Mouse (Mus musculus) neural tube, embryonic 15.5 days (tissue): Measurements from ENCODE around the gene Cactin. TPM values are rescaled to one million over a fixed set of nuclear protein-coding genes. Genes with fewer than 3 reads are reported as not detected.
A peak's percentile ranks its signal among the peaks of the same experiment; 100 is the strongest.

Experiments used
- ATAC-seq: fragments of 200-750 bp; cut with Nextera tagmentation; 2 replicates; pipeline ENCODE4 v1.8.0; 2017; ENCODE audit warnings: mild to moderate bottlenecking, moderate TSS enrichment, moderate library complexity; ENCODE audit not compliant: low FRiP score
- H3K27ac ChIP-seq: fragments of 300-500 bp; sonication (generic); replicated peaks from 2 replicates; pipeline ENCODE4 v1.5.1; 2015; ENCODE audit warnings: mild to moderate bottlenecking, inconsistent platforms
- H3K27me3 ChIP-seq: fragments of 300-500 bp; sonication (generic); replicated peaks from 2 replicates; pipeline ENCODE4 v1.6.1; 2015; ENCODE audit warnings: inconsistent platforms
- H3K36me3 ChIP-seq: fragments of 300-500 bp; sonication (generic); 2 replicates; pipeline ENCODE4 v1.6.1; 2015; ENCODE audit warnings: inconsistent platforms
- H3K4me1 ChIP-seq: fragments of 300-500 bp; sonication (generic); 2 replicates; pipeline ENCODE4 v1.6.1; 2015; ENCODE audit warnings: inconsistent platforms
- H3K4me2 ChIP-seq: fragments of 300-500 bp; sonication (generic); 2 replicates; pipeline ENCODE4 v1.6.1; 2015; ENCODE audit warnings: inconsistent platforms, mild to moderate bottlenecking, moderate library complexity
- H3K4me3 ChIP-seq: fragments of 300-500 bp; sonication (generic); replicated peaks from 2 replicates; pipeline ENCODE4 v1.5.1; 2015; ENCODE audit warnings: mild to moderate bottlenecking, inconsistent platforms
- H3K9ac ChIP-seq: fragments of 300-500 bp; sonication (generic); replicated peaks from 2 replicates; pipeline ENCODE4 v1.6.1; 2015; ENCODE audit warnings: mild to moderate bottlenecking, inconsistent platforms
- H3K9me3 ChIP-seq: fragments of 300-500 bp; sonication (generic); replicated peaks from 2 replicates; pipeline ENCODE4 v1.6.1; 2016; ENCODE audit warnings: inconsistent platforms
- WGBS: fragments of 180-500 bp; shearing (Covaris S2); methylation state at CpG from one replicate; pipeline ENCODE4 v1.1.7; 2015; ENCODE audit warnings: mixed read lengths; 5-methylcytosine and 5-hydroxymethylcytosine counted together
- polyA plus RNA-seq: library from polyadenylated mRNA; unstranded; fragments of >200 nt; fragmentation: Nextera tagmentation; extraction: Ambion mirVana; gene quantifications from 2 replicates; pipeline ENCODE4 v1.2.1, GENCODE M21; 2015

Gene Cactin
- polyA plus RNA-seq, 1 experiment from 2014 or later: 27.8 TPM

DNA sequence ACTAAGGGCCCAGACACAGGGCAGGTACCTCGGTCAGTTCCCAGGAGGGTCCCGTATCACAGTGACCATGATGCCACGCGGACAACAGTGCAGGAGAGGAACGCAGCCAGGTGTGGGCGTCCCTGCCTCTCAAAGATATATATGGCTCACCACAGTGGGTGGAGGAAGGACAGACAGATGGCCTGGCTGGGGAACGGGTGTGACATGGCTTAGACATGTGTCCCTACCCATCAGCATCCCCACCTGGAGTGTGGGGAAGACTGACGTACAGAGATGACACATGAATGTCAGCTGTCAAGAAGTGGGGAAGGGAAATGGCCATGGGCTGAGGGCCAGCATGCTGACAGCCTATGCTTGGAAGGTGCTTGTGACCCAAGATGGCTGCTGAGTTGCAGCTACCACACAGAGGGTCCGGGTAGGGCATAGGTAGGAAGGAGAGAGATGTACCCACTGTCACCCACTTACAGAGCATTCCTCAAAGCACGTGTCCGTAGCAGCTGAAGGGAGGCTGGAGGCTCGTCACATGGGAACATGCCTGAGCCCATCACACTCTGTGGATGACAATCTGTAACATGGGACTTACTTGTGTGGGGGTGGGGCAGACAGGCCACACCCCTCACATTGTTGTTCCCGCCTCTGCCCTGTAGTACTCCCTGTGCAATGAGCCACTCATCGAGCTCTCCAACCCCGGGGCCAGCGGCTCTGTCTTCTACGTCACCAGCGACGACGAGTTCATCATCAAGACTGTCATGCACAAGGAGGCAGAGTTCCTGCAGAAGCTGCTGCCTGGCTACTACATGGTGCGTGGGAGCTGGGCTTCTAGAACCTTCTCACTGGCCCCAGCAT, 13.8 kb upstream of the Cactin start:
- WGBS: 95% methylated on average over 21 of the region's 21 CpGs

DNA sequence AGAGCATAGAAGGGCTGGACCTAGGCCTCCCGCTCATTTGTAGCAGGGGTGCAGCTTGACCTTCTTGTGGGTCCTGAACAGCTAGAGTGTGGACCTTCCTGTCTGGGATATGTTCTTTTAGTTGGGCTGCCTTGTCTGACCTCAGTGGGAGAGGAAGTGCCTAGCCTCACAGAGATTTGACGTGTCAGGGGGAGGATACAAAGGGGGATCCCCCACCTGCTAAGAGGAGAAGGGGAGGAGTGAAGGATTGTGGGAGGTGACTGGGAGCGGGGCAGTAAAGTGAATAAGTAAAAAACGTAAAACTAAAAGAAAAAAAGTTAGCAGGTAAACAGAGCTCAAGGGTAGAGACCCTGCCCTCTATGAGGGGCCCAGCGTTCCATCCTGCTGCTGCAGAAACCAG, 11.3 kb upstream of the Cactin start:
- WGBS: 84% methylated on average over 5 of the region's 5 CpGs
- H3K27ac ChIP-seq: no peak overlapping the region
- no peaks in the 10 kb centered on the region for H3K9me3 ChIP-seq
- H3K4me2 ChIP-seq: no peak overlapping the region
- no peaks in the 10 kb centered on the region for H3K4me1 ChIP-seq
- H3K9ac ChIP-seq: no peak overlapping the region
- H3K36me3 ChIP-seq: peaks cover 89% of the 10 kb centered on the region
- ATAC-seq: no peak
- H3K27me3 ChIP-seq: no peaks in the 10 kb centered on the region
- H3K4me3 ChIP-seq: no peak overlapping the region

More for the DNA sequence above, 13.8 kb upstream of the Cactin start:
- no peak for ATAC-seq
- Histone ChIP-seq H3K27me3 (no peaks in the 10 kb centered on the region), H3K9ac (no peak overlapping the region), H3K4me1 (peaks cover 24% of the 10 kb centered on the region), H3K36me3 (peaks cover 65% of the 10 kb centered on the region), H3K27ac (no peak overlapping the region), H3K4me3 (no peak overlapping the region), H3K9me3 (no peaks in the 10 kb centered on the region), H3K4me2 (no peak overlapping the region)

DNA sequence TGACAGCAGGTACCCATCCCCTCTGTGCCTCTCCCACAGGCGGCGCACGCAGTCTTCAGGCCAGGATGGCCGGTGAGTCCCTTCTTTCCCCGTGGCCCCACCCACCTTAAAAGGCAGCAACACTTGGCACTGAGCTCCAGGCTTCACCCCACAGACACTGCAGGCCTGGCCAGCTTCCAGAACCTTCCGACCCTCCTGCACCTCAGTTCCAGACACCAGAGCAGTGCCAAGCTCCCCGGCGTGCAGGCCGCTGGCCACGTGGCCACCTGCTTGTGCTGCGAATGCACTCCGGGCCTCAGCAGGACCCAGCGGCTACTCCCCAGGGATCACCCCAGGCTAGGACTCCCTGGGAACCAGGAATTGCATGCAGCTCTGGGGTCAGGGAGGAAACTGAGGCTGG, 7.3 kb upstream of the Cactin start:
- ATAC-seq: no peak
- H3K4me3 ChIP-seq: no peak overlapping the region
- H3K27ac ChIP-seq: no peak overlapping the region
- H3K27me3 ChIP-seq: no peaks in the 10 kb centered on the region
- H3K9ac ChIP-seq: no peak overlapping the region
- H3K4me1 ChIP-seq: peaks cover 8% of the 10 kb centered on the region; the same call in 1 of the 2 replicates
- H3K9me3 ChIP-seq: no peaks in the 10 kb centered on the region
- H3K36me3 ChIP-seq: peaks cover 88% of the 10 kb centered on the region
- whole genome bisulfite sequencing: 92% methylated on average over 13 of the region's 13 CpGs
- no peak overlapping the region for H3K4me2 ChIP-seq

DNA sequence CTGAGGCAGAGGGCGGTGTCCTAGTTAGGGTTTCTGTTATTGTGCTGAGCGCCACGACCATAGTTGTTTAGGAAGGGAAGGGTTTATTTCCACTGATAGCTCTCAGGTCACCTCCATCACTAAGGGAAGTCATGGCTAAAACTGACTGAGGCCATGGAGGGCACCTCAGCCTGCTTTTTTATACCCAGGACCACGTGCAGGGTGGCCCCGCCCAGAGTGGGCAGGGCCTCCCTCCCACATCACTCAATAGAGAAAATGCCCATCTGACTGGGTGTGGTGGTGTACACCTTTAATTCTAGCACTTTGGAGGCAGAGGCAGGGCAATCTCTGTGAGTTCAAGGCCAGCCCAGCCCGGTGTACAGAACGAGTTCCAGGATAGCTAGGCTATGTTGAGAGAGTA, 6.7 kb upstream of the Cactin start:
- Histone ChIP-seq H3K36me3 (peaks cover 87% of the 10 kb centered on the region), H3K9ac (no peak overlapping the region), H3K27ac (no peak overlapping the region), H3K4me3 (no peak overlapping the region), H3K4me1 (peaks cover 14% of the 10 kb centered on the region), H3K4me2 (no peak overlapping the region), H3K9me3 (no peaks in the 10 kb centered on the region), H3K27me3 (no peaks in the 10 kb centered on the region)
- ATAC-seq: no peak
- WGBS: 82% methylated on average over 7 of the region's 7 CpGs

DNA sequence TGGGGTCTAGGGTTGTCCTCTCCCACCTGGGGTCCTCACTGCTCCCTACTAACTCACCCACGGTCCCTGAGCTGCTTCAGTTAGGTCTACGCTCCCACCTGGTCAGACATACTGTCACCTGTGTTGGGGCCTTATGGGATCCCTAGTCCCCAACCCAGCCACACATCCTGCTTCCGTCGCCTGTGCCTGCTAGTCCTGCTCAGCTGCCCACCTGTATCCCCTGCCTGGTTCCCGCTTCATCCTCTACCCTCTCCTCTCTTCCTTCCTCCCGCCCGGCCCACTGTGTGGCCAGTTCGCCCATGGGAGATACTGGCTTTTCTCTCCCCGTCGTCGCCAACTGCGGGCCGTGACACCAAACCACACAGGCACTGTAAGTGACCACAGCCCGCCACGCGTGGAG, 5.3 kb upstream of the Cactin start:
- no peak overlapping the region for H3K4me2 ChIP-seq
- no peak for ATAC-seq
- no peak overlapping the region for H3K27ac ChIP-seq
- no peaks in the 10 kb centered on the region for H3K27me3 ChIP-seq
- 94% methylated on average over 16 of the region's 16 CpGs for WGBS
- H3K36me3 ChIP-seq: peaks cover 73% of the 10 kb centered on the region
- no peak overlapping the region for H3K4me3 ChIP-seq
- H3K4me1 ChIP-seq: peaks cover 22% of the 10 kb centered on the region
- H3K9me3 ChIP-seq: no peaks in the 10 kb centered on the region
- H3K9ac ChIP-seq: no peak overlapping the region

DNA sequence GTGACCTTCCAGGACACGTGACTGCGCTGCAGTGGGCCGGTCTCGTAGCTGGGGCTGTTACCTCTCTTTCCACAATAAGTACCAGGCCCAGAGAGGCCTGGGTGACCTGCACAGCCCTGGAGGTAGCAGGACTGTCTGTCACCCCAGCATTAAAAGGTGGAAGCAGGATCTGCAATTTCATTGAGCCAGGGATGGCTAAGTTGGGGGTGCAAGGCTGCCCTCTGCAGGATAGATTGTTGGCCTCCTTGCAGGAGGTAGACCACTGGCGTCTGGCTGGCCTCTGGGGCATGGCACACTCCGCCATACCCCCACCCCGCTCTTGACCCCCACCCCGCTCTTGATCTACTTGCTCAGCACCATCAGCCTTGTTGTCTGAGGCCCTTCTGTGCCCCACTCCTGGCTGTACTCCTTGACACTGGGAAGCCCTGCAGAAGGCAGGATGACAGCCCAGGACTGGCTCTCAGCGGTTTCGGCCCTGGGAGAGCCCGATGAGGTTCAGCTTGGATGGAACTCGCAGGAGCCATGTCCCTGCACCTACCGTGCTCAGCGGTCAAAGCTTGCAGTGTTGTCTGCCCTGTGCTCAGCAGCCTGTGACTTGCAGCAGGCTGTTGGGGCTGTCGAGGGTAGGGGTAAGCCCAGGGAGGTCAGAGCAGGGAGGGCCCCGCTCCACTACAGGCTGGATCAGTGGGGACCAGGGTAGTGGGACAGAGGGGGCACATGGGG, 4.4 kb upstream of the Cactin start:
- no peak for ATAC-seq
- Histone ChIP-seq H3K36me3 (peaks cover 64% of the 10 kb centered on the region), H3K27me3 (no peaks in the 10 kb centered on the region), H3K27ac (no peak overlapping the region), H3K9ac (0 out of 2 replicates have a peak overlapping the region, but pooled peaks have one; percentile 14), H3K9me3 (no peaks in the 10 kb centered on the region), H3K4me3 (no peak overlapping the region), H3K4me1 (peaks cover 24% of the 10 kb centered on the region), H3K4me2 (peak overlapping the region; percentile 38)
- WGBS: 47% methylated on average over 16 of the region's 16 CpGs

DNA sequence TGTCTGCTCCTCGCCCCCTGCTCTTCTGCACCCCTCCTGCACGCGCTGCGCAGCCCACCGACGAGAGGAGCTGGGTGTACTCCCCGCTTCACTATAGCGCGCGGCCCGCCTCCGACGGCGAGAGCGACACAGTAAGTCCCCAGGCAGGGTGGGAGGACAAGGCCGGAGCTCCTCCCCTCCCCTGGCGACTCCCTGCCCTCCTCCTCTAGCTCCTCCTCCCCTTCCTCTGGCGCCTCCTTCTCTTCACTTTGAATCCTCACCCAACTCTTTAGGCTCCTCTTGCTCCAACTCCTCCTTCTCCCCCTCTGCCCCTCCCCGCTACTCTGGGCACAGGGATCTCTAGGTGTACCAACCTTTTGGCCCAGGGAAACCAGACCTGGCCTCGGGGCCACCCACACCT, 3.6 kb upstream of the Cactin start:
- Histone ChIP-seq H3K4me1 (peaks cover 32% of the 10 kb centered on the region), H3K4me2 (peak overlapping the region; percentile 38), H3K36me3 (peaks cover 56% of the 10 kb centered on the region), H3K9me3 (no peaks in the 10 kb centered on the region), H3K27me3 (no peaks in the 10 kb centered on the region), H3K9ac (0 out of 2 replicates have a peak overlapping the region, but pooled peaks have one; percentile 14), H3K4me3 (no peak overlapping the region), H3K27ac (no peak overlapping the region)
- 20% methylated on average over 20 of the region's 20 CpGs for WGBS
- ATAC-seq: no peak

DNA sequence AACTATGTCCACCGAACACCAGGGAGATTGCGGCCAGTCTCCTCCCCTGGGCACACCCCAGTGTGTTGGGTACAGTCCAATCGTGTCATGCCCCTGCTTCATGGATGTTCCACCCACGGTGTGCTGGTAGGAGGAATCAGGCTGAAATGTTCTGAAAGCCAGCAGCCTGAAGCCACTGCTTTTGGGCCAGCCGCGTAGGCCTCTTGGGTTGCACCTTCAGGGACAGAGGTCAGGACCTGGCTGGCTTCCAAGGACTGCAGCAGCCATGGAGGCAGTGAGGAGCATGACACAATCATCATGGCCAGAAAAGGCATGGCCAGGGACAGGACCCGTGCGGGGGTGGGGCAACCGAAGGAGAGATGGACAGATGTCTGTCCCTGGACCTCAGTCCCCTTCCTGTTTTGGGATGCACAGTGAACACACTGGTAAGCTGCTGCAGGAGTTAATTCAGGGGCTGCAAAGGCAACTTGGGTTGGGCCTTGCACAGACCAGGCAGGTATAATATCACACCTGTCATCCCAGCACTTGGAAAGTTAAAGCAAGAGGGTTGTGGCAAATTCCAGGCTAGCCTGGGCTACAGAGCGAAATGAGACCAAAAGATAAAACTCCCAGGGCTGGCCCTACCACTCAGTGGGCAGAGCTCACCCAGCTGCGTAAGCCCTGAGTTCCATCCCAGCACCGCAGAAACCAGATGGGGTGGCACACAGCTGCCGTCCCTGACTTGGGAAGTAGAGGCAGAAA, 2.1 kb upstream of the Cactin start:
- peak overlapping the region; percentile 98 for H3K4me3 ChIP-seq
- no peaks in the 10 kb centered on the region for H3K27me3 ChIP-seq
- peak overlapping the region; percentile 96; the same call in 1 of the 2 replicates for H3K27ac ChIP-seq
- WGBS: 88% methylated on average over 13 of the region's 13 CpGs
- peaks cover 57% of the 10 kb centered on the region for H3K36me3 ChIP-seq
- H3K9ac ChIP-seq: 0 out of 2 replicates have a peak overlapping the region, but pooled peaks have one; percentile 57
- ATAC-seq: no peak
- H3K4me1 ChIP-seq: peaks cover 36% of the 10 kb centered on the region
- no peaks in the 10 kb centered on the region for H3K9me3 ChIP-seq
- H3K4me2 ChIP-seq: peak overlapping the region; percentile 75

DNA sequence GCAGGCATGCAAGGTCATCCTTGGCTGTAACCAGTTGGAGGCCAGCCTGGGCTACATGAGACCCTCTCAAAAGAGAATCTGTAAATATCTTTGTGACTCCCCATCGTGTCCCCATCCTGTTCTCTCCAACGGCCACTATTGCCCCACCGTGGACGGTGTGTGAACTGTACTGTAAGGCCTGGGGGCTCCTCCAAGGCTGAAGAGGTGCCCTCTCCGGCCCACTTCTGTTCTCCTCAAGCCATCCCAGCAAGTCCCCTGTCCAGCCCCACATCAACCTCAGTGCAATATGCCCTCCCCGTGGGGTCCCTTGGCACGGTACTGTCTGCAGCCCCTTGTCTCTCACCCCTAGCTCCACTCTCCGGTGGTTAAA, 1.6 kb upstream of the Cactin start:
- no peaks in the 10 kb centered on the region for H3K27me3 ChIP-seq
- H3K9me3 ChIP-seq: no peaks in the 10 kb centered on the region
- no peak for ATAC-seq
- H3K4me3 ChIP-seq: peak overlapping the region; percentile 98
- peaks cover 36% of the 10 kb centered on the region for H3K4me1 ChIP-seq
- H3K27ac ChIP-seq: peak overlapping the region; percentile 96
- H3K36me3 ChIP-seq: peaks cover 57% of the 10 kb centered on the region
- H3K9ac ChIP-seq: peak overlapping the region; percentile 57
- 50% methylated on average over 8 of the region's 8 CpGs for WGBS
- peak overlapping the region; percentile 75 for H3K4me2 ChIP-seq

DNA sequence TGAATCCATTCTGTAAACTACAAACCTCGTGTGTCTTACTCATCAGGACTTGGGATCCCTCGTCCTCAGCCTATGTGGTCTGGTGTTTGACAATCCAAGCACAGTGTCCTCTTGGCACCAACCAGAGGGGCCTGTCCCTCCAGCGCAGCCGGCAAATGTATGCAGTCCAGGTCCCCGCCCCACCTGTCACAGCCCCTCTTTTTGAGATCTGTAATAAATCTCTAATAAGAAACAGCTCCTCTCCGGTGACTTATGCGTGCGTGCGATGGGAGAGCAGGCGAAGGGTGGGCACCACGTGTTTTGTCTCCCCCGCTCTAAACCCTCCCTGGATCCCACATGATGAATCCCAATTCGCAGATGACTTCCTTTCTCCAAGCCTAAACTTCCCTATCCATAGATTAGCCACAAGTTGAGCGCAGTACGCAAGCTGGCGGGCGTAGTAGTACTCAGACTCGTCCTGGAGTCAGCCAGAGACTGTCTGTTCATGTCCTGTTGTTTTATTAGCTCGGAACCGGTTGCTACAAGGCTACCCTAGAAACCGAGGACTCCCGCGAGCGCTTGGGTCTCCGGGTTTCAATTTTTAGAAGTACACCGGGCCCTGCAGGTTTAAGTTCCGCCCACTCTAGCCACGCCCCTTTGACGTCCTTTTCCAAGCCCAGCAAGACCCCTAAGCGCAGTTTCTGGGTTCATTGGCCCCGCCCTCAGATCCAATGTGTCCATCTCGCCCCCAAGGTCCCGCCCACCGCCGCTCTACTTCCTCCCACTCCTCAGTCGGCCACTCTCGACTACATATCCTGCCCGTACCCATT, 958 bp upstream of the Cactin start:
- ATAC-seq: peak; percentile 86; the same call in 1 of the 2 replicates
- Histone ChIP-seq H3K27me3 (no peaks in the 10 kb centered on the region), H3K9me3 (no peaks in the 10 kb centered on the region), H3K4me3 (peak overlapping the region; percentile 98), H3K27ac (peak overlapping the region; percentile 96), H3K36me3 (peaks cover 57% of the 10 kb centered on the region), H3K4me1 (peaks cover 36% of the 10 kb centered on the region), H3K4me2 (peak overlapping the region; percentile 75), H3K9ac (peak overlapping the region; percentile 57)
- WGBS: 1% methylated on average over 38 of the region's 38 CpGs

DNA sequence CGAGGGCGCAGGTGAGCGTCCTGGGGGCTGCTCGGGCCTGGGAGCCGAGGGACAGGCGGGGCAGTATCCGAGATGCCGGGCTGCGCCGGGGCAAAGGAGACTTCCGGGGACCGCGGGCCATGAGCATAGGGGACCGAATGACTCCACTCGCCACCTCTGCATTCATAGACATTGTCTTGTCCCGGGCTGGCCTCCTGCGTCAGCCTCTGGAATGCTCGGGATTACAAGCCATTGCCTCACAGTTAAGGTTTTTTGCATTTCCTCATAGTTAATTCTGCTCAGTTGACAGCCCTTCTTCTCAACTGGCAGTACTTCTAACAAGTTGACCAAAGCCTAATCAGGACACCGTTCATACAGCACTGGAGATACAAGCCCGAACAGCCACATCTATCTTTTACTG, 533 bp downstream of the Cactin start:
- H3K4me3 ChIP-seq: peak overlapping the region; percentile 98
- peak overlapping the region; percentile 96 for H3K27ac ChIP-seq
- no peak; the same call in 1 of the 2 replicates for ATAC-seq
- H3K4me2 ChIP-seq: peak overlapping the region; percentile 75
- WGBS: 4% methylated on average over 20 of the region's 20 CpGs
- H3K36me3 ChIP-seq: peaks cover 59% of the 10 kb centered on the region
- H3K9ac ChIP-seq: peak overlapping the region; percentile 85
- no peaks in the 10 kb centered on the region for H3K27me3 ChIP-seq
- H3K9me3 ChIP-seq: no peaks in the 10 kb centered on the region
- H3K4me1 ChIP-seq: peaks cover 37% of the 10 kb centered on the region
